Mouse (Mus musculus) embryonic facial prominence, embryonic 12.5 days (tissue): ENCODE data around the gene Dusp14. TPM values are rescaled to one million over a fixed set of nuclear protein-coding genes. Genes with fewer than 3 reads are reported as not detected.

Experiments
- ATAC-seq: fragments of 200-750 bp; cut with Nextera tagmentation; 2 replicates; pipeline ENCODE4 v1.8.0; 2017; ENCODE audit not compliant: insufficient number of reproducible peaks, insufficient read depth, low FRiP score, low TSS enrichment
- H3K27ac ChIP-seq: fragments of 300-500 bp; sonication (generic); 2 replicates; pipeline ENCODE4 v1.5.1; 2016; ENCODE audit warnings: mild to moderate bottlenecking
- H3K27me3 ChIP-seq: fragments of 300-500 bp; sonication (generic); 2 replicates; pipeline ENCODE4 v1.6.1; 2016; ENCODE audit warnings: mild to moderate bottlenecking, moderate library complexity
- H3K36me3 ChIP-seq: fragments of 300-500 bp; sonication (generic); 2 replicates; pipeline ENCODE4 v1.6.1; 2016; ENCODE audit warnings: mild to moderate bottlenecking
- H3K4me1 ChIP-seq: fragments of 300-500 bp; sonication (generic); 2 replicates; pipeline ENCODE4 v1.6.1; 2016
- H3K4me2 ChIP-seq: fragments of 300-500 bp; sonication (generic); replicated peaks from 2 replicates; pipeline ENCODE4 v1.6.1; 2016; ENCODE audit warnings: mild to moderate bottlenecking, moderate library complexity
- H3K4me3 ChIP-seq: fragments of 300-500 bp; sonication (generic); 2 replicates; pipeline ENCODE4 v1.5.1; 2016; ENCODE audit warnings: mild to moderate bottlenecking
- H3K9ac ChIP-seq: fragments of 300-500 bp; sonication (generic); 2 replicates; pipeline ENCODE4 v1.6.1; 2016; ENCODE audit warnings: mild to moderate bottlenecking, moderate library complexity
- H3K9me3 ChIP-seq: fragments of 300-500 bp; sonication (generic); 2 replicates; pipeline ENCODE4 v1.6.1; 2016; ENCODE audit warnings: mild to moderate bottlenecking, moderate library complexity
- WGBS: fragments of 180-500 bp; shearing (Covaris S2); methylation state at CpG from one replicate; pipeline ENCODE4 v1.1.7; 2016; 5-methylcytosine and 5-hydroxymethylcytosine counted together
- polyA plus RNA-seq: library from polyadenylated mRNA; unstranded; fragments of >200 nt; fragmentation: Nextera tagmentation; extraction: Ambion mirVana; gene quantifications from 2 replicates; pipeline ENCODE4 v1.2.1, GENCODE M21; 2016

The Dusp14 gene
- polyA plus RNA-seq, 1 experiment from 2014 or later = 13.5 TPM

DNA sequence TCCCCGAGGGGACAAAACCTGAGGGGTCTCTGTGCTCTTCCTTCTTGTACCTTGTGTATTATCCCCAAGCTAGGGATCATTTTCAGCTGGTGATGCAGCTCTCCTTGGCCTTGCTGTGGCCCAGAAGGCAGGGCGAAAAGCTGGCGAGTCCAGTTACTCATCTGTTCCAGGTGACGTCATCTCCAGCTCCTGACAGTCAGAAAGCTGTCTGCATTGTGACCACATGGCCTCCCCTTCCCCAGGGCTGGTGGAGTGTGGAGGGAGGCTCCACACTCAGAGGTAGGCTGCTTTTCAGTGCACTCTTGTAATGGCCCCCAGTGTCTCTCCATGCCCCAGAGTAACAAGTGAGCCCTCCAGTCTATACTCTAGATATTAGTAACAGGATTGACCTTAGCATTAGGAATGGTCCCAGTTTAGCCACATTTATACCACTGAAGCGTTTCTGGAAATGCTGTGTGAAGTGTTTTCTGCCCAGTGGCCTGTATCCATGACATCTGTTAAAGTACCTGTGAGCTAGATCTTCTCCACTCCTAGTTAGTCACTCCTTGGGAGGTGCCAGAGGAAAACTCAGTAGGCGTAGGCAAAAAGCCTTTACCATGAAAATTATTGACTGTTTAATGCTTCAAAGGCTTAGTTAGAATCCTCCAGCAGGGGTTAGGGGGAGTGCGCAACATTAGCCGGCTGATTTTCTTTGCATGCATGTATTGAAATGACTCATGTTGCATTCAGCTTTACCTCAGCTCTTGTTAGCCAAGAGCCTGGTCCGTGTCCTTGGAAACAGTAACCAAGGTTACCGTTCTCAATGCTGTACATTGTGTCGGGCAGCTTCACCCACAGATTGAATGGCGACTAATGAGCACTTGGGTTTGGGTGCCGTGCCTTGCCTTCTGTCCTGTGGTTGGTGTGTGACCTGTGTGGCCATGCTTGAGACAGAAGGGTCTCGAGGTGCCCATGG lies 26.0 kb downstream of the Dusp14 start:
- no peak overlapping the region for H3K4me2 ChIP-seq

DNA sequence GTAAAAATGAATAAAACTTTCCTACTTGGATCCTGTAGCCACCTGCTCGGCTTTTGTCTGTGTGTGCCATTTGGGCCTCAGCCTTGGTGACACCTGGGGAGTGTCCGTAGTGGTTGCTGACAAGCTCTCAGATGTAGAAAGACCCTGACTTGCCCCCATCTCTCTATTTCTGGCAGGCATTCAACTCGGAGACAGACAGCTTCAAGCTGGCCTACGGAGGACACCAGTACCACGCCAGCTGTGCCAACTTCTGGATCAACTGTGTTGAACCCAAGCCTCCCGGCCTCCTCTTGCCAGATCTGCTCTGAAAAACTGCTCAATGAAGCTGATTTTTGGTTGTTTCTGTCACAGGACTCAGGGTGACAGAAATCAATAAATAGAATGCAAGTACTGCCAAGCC lies 28.4 kb downstream of the Dusp14 start:
- Histone ChIP-seq H3K4me1 (peaks cover 15% of the 10 kb centered on the region), H3K27me3 (no peaks in the 10 kb centered on the region), H3K9me3 (no peaks in the 10 kb centered on the region), H3K9ac (no peak overlapping the region), H3K36me3 (peaks cover 16% of the 10 kb centered on the region; the same call in 1 of the 2 replicates), H3K4me2 (no peak overlapping the region), H3K27ac (no peak overlapping the region), H3K4me3 (no peak overlapping the region)
- 79% methylated on average over 6 of the region's 6 CpGs for WGBS
- ATAC-seq = no peak

More for the DNA sequence above, 26.0 kb downstream of the Dusp14 start:
- H3K4me1 ChIP-seq = peaks cover 15% of the 10 kb centered on the region
- H3K4me3 ChIP-seq = no peak overlapping the region
- peaks cover 16% of the 10 kb centered on the region; the same call in 1 of the 2 replicates for H3K36me3 ChIP-seq
- no peak overlapping the region for H3K9ac ChIP-seq
- ATAC-seq = peak; percentile 50; the same call in 1 of the 2 replicates
- WGBS = 45% methylated on average over 14 of the region's 14 CpGs
- no peaks in the 10 kb centered on the region for H3K9me3 ChIP-seq
- H3K27me3 ChIP-seq = no peaks in the 10 kb centered on the region
- 0 out of 2 replicates have a peak overlapping the region, but pooled peaks have one; percentile 58 for H3K27ac ChIP-seq

- no peaks in the 10 kb centered on the region for H3K4me1 ChIP-seq
- H3K9ac ChIP-seq = no peak overlapping the region
- H3K27me3 ChIP-seq = no peaks in the 10 kb centered on the region
- no peaks in the 10 kb centered on the region for H3K9me3 ChIP-seq
- H3K4me3 ChIP-seq = no peak overlapping the region
- no peaks in the 10 kb centered on the region; the same call in 1 of the 2 replicates for H3K36me3 ChIP-seq
- ATAC-seq = no peak
- 54% methylated on average over 5 of the region's 5 CpGs for WGBS
- no peak overlapping the region for H3K27ac ChIP-seq
- H3K4me2 ChIP-seq = no peak overlapping the region
These were observed 35.4 kb downstream of the Dusp14 start for GRCm38 (mm10) chr11:84033671-84034070.

DNA sequence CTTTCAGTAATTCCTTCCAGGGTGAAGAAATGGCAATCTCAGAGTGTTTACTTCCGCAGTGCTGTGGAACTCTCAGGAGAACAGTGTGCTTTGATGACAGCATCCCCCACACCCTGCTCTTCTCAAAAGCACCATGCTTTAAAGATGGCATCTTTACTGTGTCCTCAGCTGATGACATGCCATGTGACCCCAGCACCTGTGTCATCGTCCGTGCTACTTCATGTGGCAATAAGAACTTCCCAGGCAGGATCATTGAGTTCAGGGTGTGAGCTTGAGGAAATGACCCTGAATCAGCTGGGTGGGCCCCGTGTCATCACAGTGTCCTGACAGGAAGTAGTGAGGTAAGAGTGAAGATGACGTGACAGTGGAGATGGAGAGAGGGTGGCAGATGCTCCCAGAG lies 36.5 kb downstream of the Dusp14 start:
- H3K4me1 ChIP-seq = no peaks in the 10 kb centered on the region
- H3K4me3 ChIP-seq = no peak overlapping the region
- H3K27ac ChIP-seq = no peak overlapping the region
- H3K9me3 ChIP-seq = no peaks in the 10 kb centered on the region
- no peaks in the 10 kb centered on the region for H3K27me3 ChIP-seq
- H3K9ac ChIP-seq = no peak overlapping the region
- no peak overlapping the region for H3K4me2 ChIP-seq
- ATAC-seq = no peak
- H3K36me3 ChIP-seq = peaks cover under 1% of the 10 kb centered on the region
- WGBS = 83% methylated on average over 5 of the region's 5 CpGs

- Histone ChIP-seq H3K9me3 (no peaks in the 10 kb centered on the region), H3K9ac (no peak overlapping the region), H3K4me3 (no peak overlapping the region), H3K4me1 (no peaks in the 10 kb centered on the region), H3K36me3 (peaks cover 5% of the 10 kb centered on the region), H3K4me2 (no peak overlapping the region), H3K27ac (no peak overlapping the region), H3K27me3 (no peaks in the 10 kb centered on the region)
- ATAC-seq = no peak
- WGBS = 51% methylated on average over 9 of the region's 9 CpGs
These were observed 37.1 kb downstream of the Dusp14 start for GRCm38 (mm10) chr11:84031971-84032370.

DNA sequence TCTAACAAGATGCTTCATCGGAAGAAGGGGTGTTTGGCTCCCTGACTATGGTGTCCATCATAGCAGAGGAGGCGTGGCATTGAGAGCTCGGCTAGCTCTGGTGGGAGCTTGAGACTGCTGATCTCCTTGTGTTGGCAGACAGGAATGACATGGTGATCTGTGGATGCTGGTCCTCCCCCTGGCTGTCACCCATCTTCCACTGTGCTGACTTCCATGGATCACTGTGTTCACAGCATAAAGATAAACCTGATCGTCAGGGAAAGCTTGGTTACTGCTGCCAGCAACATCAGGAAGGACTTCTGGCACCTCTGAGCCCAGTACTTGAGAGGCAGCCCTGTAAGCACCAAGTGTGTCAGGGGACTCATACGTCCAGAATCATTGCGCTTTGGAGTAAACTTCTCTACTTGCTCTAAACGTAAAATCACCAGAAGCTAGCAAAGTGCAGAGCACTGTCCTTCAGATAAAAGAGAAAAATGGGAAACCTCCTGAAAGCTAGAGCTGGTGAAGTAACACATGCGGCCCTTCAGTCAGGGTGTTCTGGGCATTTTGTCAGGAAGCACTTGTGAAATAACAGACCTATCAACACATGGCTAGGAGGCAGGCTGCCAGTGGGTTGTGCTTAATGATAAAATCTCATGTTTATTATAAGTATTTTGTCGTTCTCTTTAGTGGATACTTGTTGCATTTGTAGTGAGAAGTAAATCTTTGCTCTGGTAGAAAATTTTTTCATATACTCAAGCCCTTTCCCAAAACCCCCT lies 40.6 kb downstream of the Dusp14 start:
- H3K4me1 ChIP-seq = no peaks in the 10 kb centered on the region
- WGBS = 80% methylated on average over 9 of the region's 9 CpGs
- no peak overlapping the region for H3K27ac ChIP-seq
- no peaks in the 10 kb centered on the region for H3K9me3 ChIP-seq
- no peaks in the 10 kb centered on the region for H3K27me3 ChIP-seq
- no peak overlapping the region for H3K4me2 ChIP-seq
- ATAC-seq = no peak
- no peak overlapping the region for H3K9ac ChIP-seq
- H3K36me3 ChIP-seq = peaks cover 23% of the 10 kb centered on the region
- no peak overlapping the region for H3K4me3 ChIP-seq

- Histone ChIP-seq H3K4me2 (no peak overlapping the region), H3K4me3 (no peak overlapping the region), H3K36me3 (peaks cover 28% of the 10 kb centered on the region), H3K9ac (no peak overlapping the region), H3K27me3 (no peaks in the 10 kb centered on the region), H3K4me1 (no peaks in the 10 kb centered on the region), H3K27ac (no peak overlapping the region), H3K9me3 (no peaks in the 10 kb centered on the region)
- 80% methylated on average over 5 of the region's 5 CpGs for WGBS
- no peak for ATAC-seq
These were observed 41.8 kb downstream of the Dusp14 start for GRCm38 (mm10) chr11:84027231-84027630.

GRCm38 (mm10) chr11:84016810-84017508 lies 52.1 kb downstream of the Dusp14 start:
- no peaks in the 10 kb centered on the region for H3K27me3 ChIP-seq
- peaks cover 4% of the 10 kb centered on the region; the same call in 1 of the 2 replicates for H3K4me1 ChIP-seq
- H3K4me2 ChIP-seq = no peak overlapping the region
- WGBS = 94% methylated on average over 7 of the region's 7 CpGs
- H3K9ac ChIP-seq = no peak overlapping the region
- H3K4me3 ChIP-seq = no peak overlapping the region
- H3K9me3 ChIP-seq = no peaks in the 10 kb centered on the region
- no peak overlapping the region for H3K27ac ChIP-seq
- peaks cover 11% of the 10 kb centered on the region; the same call in 1 of the 2 replicates for H3K36me3 ChIP-seq
- no peak for ATAC-seq

DNA sequence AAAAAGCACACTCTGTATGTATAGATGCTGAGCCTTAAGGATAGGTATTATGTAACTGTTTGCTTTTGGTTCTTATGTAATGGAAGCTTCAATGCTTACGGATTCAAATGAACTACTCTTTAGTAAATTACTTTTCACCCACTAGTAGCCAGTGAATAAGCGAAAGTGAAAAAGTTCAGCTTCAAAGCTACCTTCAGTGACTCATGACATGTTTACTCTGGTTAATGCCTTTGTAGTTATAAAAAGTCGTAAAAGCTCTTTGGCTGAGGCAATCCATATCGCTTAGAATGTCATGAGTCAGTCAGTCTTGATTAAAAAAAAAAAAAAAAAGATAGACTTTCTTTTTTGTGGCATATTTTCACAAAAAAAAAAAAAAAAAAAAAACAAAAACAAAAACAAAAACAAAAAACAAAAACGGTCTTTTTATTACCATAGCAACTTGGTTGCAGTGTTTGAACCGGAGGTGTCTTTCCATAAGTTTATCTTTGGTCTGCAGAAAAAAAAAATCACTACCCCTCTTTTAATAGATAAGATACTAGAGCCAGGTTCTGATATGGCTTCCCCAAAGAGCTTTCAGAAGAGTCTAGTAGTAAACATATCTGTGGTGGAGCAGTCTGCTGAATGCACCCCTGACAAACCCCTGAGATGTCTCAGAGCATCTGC lies 52.8 kb downstream of the Dusp14 start:
- Histone ChIP-seq H3K4me3 (no peak overlapping the region), H3K27me3 (no peaks in the 10 kb centered on the region), H3K27ac (no peak overlapping the region), H3K4me2 (no peak overlapping the region), H3K36me3 (peaks cover 11% of the 10 kb centered on the region; the same call in 1 of the 2 replicates), H3K9me3 (no peaks in the 10 kb centered on the region), H3K9ac (no peak overlapping the region), H3K4me1 (peaks cover 4% of the 10 kb centered on the region; the same call in 1 of the 2 replicates)
- 88% methylated on average over 6 of the region's 6 CpGs for WGBS
- no peak for ATAC-seq

- Histone ChIP-seq H3K27me3 (no peaks in the 10 kb centered on the region), H3K4me1 (peaks cover 4% of the 10 kb centered on the region; the same call in 1 of the 2 replicates), H3K9ac (no peak overlapping the region), H3K27ac (no peak overlapping the region), H3K36me3 (peaks cover 17% of the 10 kb centered on the region), H3K4me2 (no peak overlapping the region), H3K4me3 (no peak overlapping the region), H3K9me3 (no peaks in the 10 kb centered on the region)
- WGBS = 9% methylated on average over 7 of the region's 7 CpGs
- no peak for ATAC-seq
These were observed 56.0 kb downstream of the Dusp14 start for GRCm38 (mm10) chr11:84013105-84013504.

DNA sequence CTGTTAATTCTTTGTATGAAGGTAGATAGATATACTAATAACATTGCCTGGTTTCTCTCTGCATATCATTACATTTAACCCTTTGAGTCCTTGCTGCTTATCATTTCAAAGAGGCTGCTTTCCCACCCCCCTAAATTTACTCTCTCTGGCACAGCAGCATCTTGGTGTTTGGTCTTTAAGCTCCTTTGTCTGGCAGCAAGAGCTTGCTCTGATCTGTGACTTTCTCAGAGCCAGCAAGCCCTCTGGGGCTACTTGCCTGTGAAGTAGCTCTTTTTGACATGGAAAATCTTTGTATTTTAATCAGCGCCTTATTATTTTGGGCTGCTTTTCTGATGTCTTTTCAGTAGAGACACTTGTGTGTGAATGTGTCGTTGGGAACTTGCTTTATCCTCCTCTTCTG lies 57.5 kb downstream of the Dusp14 start:
- Histone ChIP-seq H3K9me3 (no peaks in the 10 kb centered on the region), H3K4me1 (peaks cover 4% of the 10 kb centered on the region; the same call in 1 of the 2 replicates), H3K4me3 (no peak overlapping the region), H3K4me2 (no peak overlapping the region), H3K27me3 (no peaks in the 10 kb centered on the region), H3K9ac (no peak overlapping the region), H3K36me3 (peaks cover 19% of the 10 kb centered on the region), H3K27ac (no peak overlapping the region)
- no peak for ATAC-seq
- WGBS = 27% methylated on average over 2 of the region's 2 CpGs
